Mouse (Mus musculus) heart, postnatal 10 days (tissue): Measurements from ENCODE around the gene Gcm1. TPM values are rescaled to one million over a fixed set of nuclear protein-coding genes. Genes with fewer than 3 reads are reported as not detected.

Experiments
- total RNA-seq, 2 experiments: library from RNA; stranded (reverse); gene quantifications; 2 replicates each; pipeline ENCODE4 v1.2.3; 2021

Gcm1 gene
- total RNA-seq, 2 experiments from 2014 or later, result not detected

Other genes starting within 250 kb of the Gcm1 start
- gene Elovl5, start 134.6 kb upstream of the Gcm1 start, total RNA-seq, result 10 to 100 TPM; 53.9 to 56.7 TPM
- gene Fbxo9, start 57.1 kb downstream of the Gcm1 start, total RNA-seq, result 10 to 100 TPM; 88.6 to 90.3 TPM
- gene Ick, start 57.3 kb downstream of the Gcm1 start, total RNA-seq, result 10 to 100 TPM; 21.5 to 23.0 TPM
- 10 to 100 TPM; 57.3 to 60.8 TPM for gene Gsta4, start 130.8 kb downstream of the Gcm1 start, total RNA-seq
- under 1 TPM in 1 of 2 experiments, not detected in 1; 0.55 TPM for gene Gsta1, start 178.7 kb downstream of the Gcm1 start, total RNA-seq
- not detected for gene Gm3776, start 205.2 kb downstream of the Gcm1 start, total RNA-seq
- not detected for gene Gm10639, start 238.0 kb downstream of the Gcm1 start, total RNA-seq